Mouse (Mus musculus): Measurements from ENCODE around the gene Pgbd5. TPM values are rescaled to one million over a fixed set of nuclear protein-coding genes. Genes with fewer than 3 reads are reported as not detected.

The Pgbd5 gene
- total and polyA plus RNA-seq, 3 experiments, result 0.89 to 3.9 (median 3.1) TPM

GRCm38 (mm10) chr8:124395392-124395791, 44.1 kb downstream of the Pgbd5 start:
- dilution Hi-C loops (cut with MboI; ENCODE audit: extremely low pct_ligation_motif_present, extremely low pct_unique_long_range_greater_than_20kb, low sequenced_read_pairs) (no loop called here), in situ Hi-C loops (cut with MboI; ENCODE audit: low pct_ligation_motif_present, low pct_unique_long_range_greater_than_20kb, low sequenced_read_pairs) (no loop called here)
- H3K4me3 ChIP-seq (replicated peaks in 1 of 3; ENCODE audit: low read depth in 2 of 3, low read length in 2 of 3, poor library complexity in 1 of 3), result no peak overlapping the region
- H3K27ac ChIP-seq (ENCODE audit: insufficient read depth, low read depth), result no peak overlapping the region
- H3K4me2 ChIP-seq (ENCODE audit: insufficient read depth, low read depth, poor library complexity, severe bottlenecking), result no peak overlapping the region
- no peak for DNase-seq (ENCODE audit: extremely low read depth)
- H3K36me3 ChIP-seq (replicated peaks in 1 of 2; ENCODE audit: control insufficient read depth in 1 of 2, insufficient read depth in 1 of 2, low read length in 1 of 2), result no peaks in the 10 kb centered on the region
- peaks cover 24% of the 10 kb centered on the region for H3K27me3 ChIP-seq (replicated peaks)
- H3K4me1 ChIP-seq (ENCODE audit: control insufficient read depth in 1 of 2, insufficient read depth in 2 of 2), result 0 out of 4 replicates have a peak, but pooled peaks cover 0 to 7% of the 10 kb centered on the region in 2 experiments
- no peak for TF ChIP-seq UBTF (IDR thresholded peaks at IDR 0.05; ENCODE audit: low read depth, low read length)
- no peak for TF ChIP-seq JUND (conservative IDR thresholded peaks at IDR 0.05; ENCODE audit: low read depth, low read length)
- no peak for TF ChIP-seq MEF2A (IDR thresholded peaks at IDR 0.05; ENCODE audit: borderline replicate concordance, low read depth, low read length)
- TF ChIP-seq GABPA (IDR thresholded peaks at IDR 0.05; ENCODE audit: insufficient replicate concordance, low read depth, low read length), result no peak
- no peak for TF ChIP-seq TBP (conservative IDR thresholded peaks at IDR 0.05; ENCODE audit: low read depth, low read length)
- no peak for TF ChIP-seq ZKSCAN1 (IDR thresholded peaks at IDR 0.05; ENCODE audit: borderline replicate concordance, low read depth, low read length)
- no peak overlapping the region for H3K9ac ChIP-seq (ENCODE audit: insufficient read depth, low read depth)
- peaks cover 3% of the 10 kb centered on the region for H3K9me3 ChIP-seq (replicated peaks; ENCODE audit: low read length)
- no peaks in the 10 kb centered on the region for H3K79me2 ChIP-seq (replicated peaks; ENCODE audit: control insufficient read depth, extremely low read depth, insufficient read depth, poor library complexity, severe bottlenecking)

- peaks cover 6% of the 10 kb centered on the region for H3K9me3 ChIP-seq (replicated peaks; ENCODE audit: low read length)
- in situ Hi-C loops (cut with MboI; ENCODE audit: low pct_ligation_motif_present, low pct_unique_long_range_greater_than_20kb, low sequenced_read_pairs), result no loop called here
- no peak for DNase-seq (ENCODE audit: extremely low read depth)
- H3K9ac ChIP-seq (ENCODE audit: insufficient read depth, low read depth), result no peak overlapping the region
- H3K4me2 ChIP-seq (ENCODE audit: insufficient read depth, low read depth, poor library complexity, severe bottlenecking), result no peak overlapping the region
- no peaks in the 10 kb centered on the region for H3K36me3 ChIP-seq (replicated peaks in 1 of 2; ENCODE audit: control insufficient read depth in 1 of 2, insufficient read depth in 1 of 2, low read length in 1 of 2)
- H3K27me3 ChIP-seq (replicated peaks), result peaks cover 20% of the 10 kb centered on the region
- no peak for TF ChIP-seq NRF1 (IDR thresholded peaks at IDR 0.05; ENCODE audit: low read depth, low read length)
- no peak for TF ChIP-seq CHD1 (IDR thresholded peaks at IDR 0.05; ENCODE audit: low read depth, low read length)
- TF ChIP-seq USF1 (IDR thresholded peaks at IDR 0.05; ENCODE audit: low read depth, low read length), result no peak
- no peak for TF ChIP-seq SMC3 (IDR thresholded peaks at IDR 0.05; ENCODE audit: low read depth, low read length)
- TF ChIP-seq KAT2A (IDR thresholded peaks at IDR 0.05; ENCODE audit: insufficient replicate concordance, low read length), result no peak
- no peak for TF ChIP-seq ZC3H11A (IDR thresholded peaks at IDR 0.05; ENCODE audit: low read depth, low read length)
- no peak for TF ChIP-seq EP300 (IDR thresholded peaks at IDR 0.05; ENCODE audit: low read length)
- no peak for TF ChIP-seq MXI1 (IDR thresholded peaks at IDR 0.05; ENCODE audit: low read depth, low read length)
- no peak for TF ChIP-seq IRF4 (IDR thresholded peaks at IDR 0.05; ENCODE audit: low read depth, low read length)
- no peak for TF ChIP-seq HCFC1 (IDR thresholded peaks at IDR 0.05; ENCODE audit: low read depth, low read length)
- no peak for TF ChIP-seq JUN (IDR thresholded peaks at IDR 0.05; ENCODE audit: insufficient read depth, low read depth, low read length)
- no peak for TF ChIP-seq BHLHE40 (IDR thresholded peaks at IDR 0.05; ENCODE audit: low read depth, low read length)
- TF ChIP-seq PAX5 (IDR thresholded peaks at IDR 0.05; ENCODE audit: low read length), result no peak
- TF ChIP-seq NELFE (IDR thresholded peaks at IDR 0.05; ENCODE audit: low read depth, low read length), result no peak
- no peak for TF ChIP-seq ZMIZ1 (IDR thresholded peaks at IDR 0.05; ENCODE audit: low read depth, low read length)
- H3K4me3 ChIP-seq (replicated peaks in 1 of 3; ENCODE audit: low read depth in 2 of 3, low read length in 2 of 3, poor library complexity in 1 of 3), result no peak overlapping the region
- H3K4me1 ChIP-seq (ENCODE audit: control insufficient read depth in 1 of 2, insufficient read depth in 2 of 2), result 0 out of 4 replicates have a peak, but pooled peaks cover 0 to 7% of the 10 kb centered on the region in 2 experiments
- dilution Hi-C loops (cut with MboI; ENCODE audit: extremely low pct_ligation_motif_present, extremely low pct_unique_long_range_greater_than_20kb, low sequenced_read_pairs), result no loop called here
- no peaks in the 10 kb centered on the region for H3K79me2 ChIP-seq (replicated peaks; ENCODE audit: control insufficient read depth, extremely low read depth, insufficient read depth, poor library complexity, severe bottlenecking)
- H3K27ac ChIP-seq (ENCODE audit: insufficient read depth, low read depth), result no peak overlapping the region
These were observed 44.5 kb downstream of the Pgbd5 start for GRCm38 (mm10) chr8:124394951-124395350.

Data from CH12.LX (cell line).